Mouse (Mus musculus) spleen, postnatal 10 days (tissue): ENCODE measurements around the gene Asic2.
A peak's percentile ranks its signal among the peaks of the same experiment; 100 is the strongest.

Source experiments
- DNase-seq, 2 experiments: peaks; one replicate each; pipeline ENCODE4 v3.0.0; 2021 to 2022; ENCODE audit warnings: low spot score in 2 of 2

The Asic2 gene

GRCm38 (mm10) chr11:81737777-81738176 is 230.5 kb downstream of the Asic2 start:
- DNase-seq, result no peak

- DNase-seq, result no peak
Measured at GRCm38 (mm10) chr11:81722071-81722470, 246.2 kb downstream of the Asic2 start.

GRCm38 (mm10) chr11:81714801-81715200 is 253.5 kb downstream of the Asic2 start:
- DNase-seq, result no peak

- no peak for DNase-seq
Measured at GRCm38 (mm10) chr11:81706996-81707395, 261.3 kb downstream of the Asic2 start.

- no peak for DNase-seq
Measured at GRCm38 (mm10) chr11:81698008-81698407, 270.2 kb downstream of the Asic2 start.

- no peak for DNase-seq
Measured at GRCm38 (mm10) chr11:81695501-81695900, 272.8 kb downstream of the Asic2 start.

GRCm38 (mm10) chr11:81680511-81680910 is 287.7 kb downstream of the Asic2 start:
- DNase-seq, result no peak

- no peak for DNase-seq
Measured at GRCm38 (mm10) chr11:81671724-81672123, 296.5 kb downstream of the Asic2 start.

GRCm38 (mm10) chr11:81670436-81670835 is 297.8 kb downstream of the Asic2 start:
- DNase-seq, result no peak

- no peak for DNase-seq
Measured at GRCm38 (mm10) chr11:81658850-81659249, 309.4 kb downstream of the Asic2 start.

GRCm38 (mm10) chr11:81657121-81657520 is 311.1 kb downstream of the Asic2 start:
- no peak for DNase-seq

GRCm38 (mm10) chr11:81647828-81648227 is 320.4 kb downstream of the Asic2 start:
- no peak for DNase-seq

- no peak for DNase-seq
Measured at GRCm38 (mm10) chr11:81645549-81645948, 322.7 kb downstream of the Asic2 start.

GRCm38 (mm10) chr11:81636356-81636755 is 331.9 kb downstream of the Asic2 start:
- no peak for DNase-seq

GRCm38 (mm10) chr11:81634360-81635350 is 333.6 kb downstream of the Asic2 start:
- peak in 1 of 2 experiments; percentile 23 for DNase-seq

GRCm38 (mm10) chr11:81625199-81625598 is 343.1 kb downstream of the Asic2 start:
- no peak for DNase-seq

GRCm38 (mm10) chr11:81620516-81620915 is 347.7 kb downstream of the Asic2 start:
- no peak for DNase-seq

GRCm38 (mm10) chr11:81616437-81616836 is 351.8 kb downstream of the Asic2 start:
- DNase-seq, result no peak

GRCm38 (mm10) chr11:81613869-81614620 is 354.2 kb downstream of the Asic2 start:
- DNase-seq, result no peak

- peak; percentile 40 to 73 for DNase-seq
Measured at GRCm38 (mm10) chr11:81612798-81613540, 355.3 kb downstream of the Asic2 start.

- DNase-seq, result no peak
Measured at GRCm38 (mm10) chr11:81611948-81612797, 356.1 kb downstream of the Asic2 start.
